Mouse (Mus musculus) embryonic facial prominence, embryonic 13.5 days (tissue): ENCODE results near the gene Alg1. TPM values are rescaled to one million over a fixed set of nuclear protein-coding genes. Genes with fewer than 3 reads are reported as not detected.
A peak's percentile ranks its signal among the peaks of the same experiment; 100 is the strongest.
"Not testable (repeated sequence)": the region's sequence is repeated elsewhere in the genome, so short reads cannot be mapped to it uniquely, and the experiment has no call there.

ENCODE experiments used
- ATAC-seq: fragments of 200-750 bp; cut with Nextera tagmentation; 2 replicates; pipeline ENCODE4 v1.8.0; 2017; ENCODE audit warnings: low read depth; ENCODE audit not compliant: insufficient number of reproducible peaks, insufficient read depth, low FRiP score, low TSS enrichment
- H3K27ac ChIP-seq: fragments of 300-500 bp; sonication (generic); 2 replicates; pipeline ENCODE4 v1.5.1; 2015; ENCODE audit warnings: moderate library complexity, mild to moderate bottlenecking, inconsistent platforms
- H3K27me3 ChIP-seq: fragments of 300-500 bp; sonication (generic); 2 replicates; pipeline ENCODE4 v1.6.1; 2015; ENCODE audit warnings: mild to moderate bottlenecking, inconsistent platforms
- H3K36me3 ChIP-seq: fragments of 300-500 bp; sonication (generic); 2 replicates; pipeline ENCODE4 v1.6.1; 2015; ENCODE audit warnings: mild to moderate bottlenecking, inconsistent platforms
- H3K4me1 ChIP-seq: fragments of 300-500 bp; sonication (generic); 2 replicates; pipeline ENCODE4 v1.6.1; 2015; ENCODE audit warnings: inconsistent platforms
- H3K4me2 ChIP-seq: fragments of 300-500 bp; sonication (generic); 2 replicates; pipeline ENCODE4 v1.6.1; 2015; ENCODE audit warnings: moderate library complexity, mild to moderate bottlenecking, inconsistent platforms
- H3K4me3 ChIP-seq: fragments of 300-500 bp; sonication (generic); 2 replicates; pipeline ENCODE4 v1.5.1; 2015; ENCODE audit warnings: mild to moderate bottlenecking, inconsistent platforms
- H3K9ac ChIP-seq: fragments of 300-500 bp; sonication (generic); 2 replicates; pipeline ENCODE4 v1.6.1; 2015; ENCODE audit warnings: mild to moderate bottlenecking, inconsistent platforms
- H3K9me3 ChIP-seq: fragments of 300-500 bp; sonication (generic); 2 replicates; pipeline ENCODE4 v1.6.1; 2016; ENCODE audit warnings: inconsistent platforms
- whole genome bisulfite sequencing: fragments of 180-500 bp; shearing (Covaris S2); methylation state at CpG from one replicate; pipeline ENCODE4 v1.1.7; 2015; ENCODE audit warnings: mixed read lengths; 5-methylcytosine and 5-hydroxymethylcytosine counted together
- polyA plus RNA-seq: library from polyadenylated mRNA; unstranded; fragments of >200 nt; fragmentation: Nextera tagmentation; extraction: Ambion mirVana; gene quantifications from 2 replicates; pipeline ENCODE4 v1.2.1, GENCODE M21; 2015

Gene Alg1
- polyA plus RNA-seq, 1 experiment from 2014 or later, result 38.1 TPM

DNA sequence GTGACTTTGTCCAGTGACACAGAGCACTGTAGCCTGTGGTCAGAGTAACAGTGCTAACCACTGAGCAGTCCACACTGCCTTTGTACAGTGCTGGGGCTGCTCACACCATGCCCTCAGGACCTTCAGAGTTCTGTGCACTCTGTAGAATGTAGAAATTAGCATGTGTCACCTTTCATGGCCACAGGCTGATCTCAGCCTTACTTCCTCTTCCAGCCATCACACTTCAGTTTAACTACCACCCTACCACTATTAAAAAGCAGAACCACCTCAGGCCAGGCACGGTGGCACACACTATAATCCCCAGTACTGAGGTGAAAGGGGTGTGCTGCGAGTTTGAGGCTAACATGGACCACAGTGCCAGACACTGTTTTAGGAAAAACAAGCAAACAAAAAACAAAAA is 23.1 kb upstream of the Alg1 start:
- 80% methylated on average over 2 of the region's 2 CpGs for WGBS
- Histone ChIP-seq H3K4me3 (no peak overlapping the region), H3K9ac (no peak overlapping the region), H3K27me3 (peaks cover 8% of the 10 kb centered on the region; the same call in 1 of the 2 replicates), H3K36me3 (no peaks in the 10 kb centered on the region), H3K4me1 (no peaks in the 10 kb centered on the region), H3K9me3 (no peaks in the 10 kb centered on the region), H3K27ac (no peak overlapping the region), H3K4me2 (no peak overlapping the region)
- no peak for ATAC-seq

DNA sequence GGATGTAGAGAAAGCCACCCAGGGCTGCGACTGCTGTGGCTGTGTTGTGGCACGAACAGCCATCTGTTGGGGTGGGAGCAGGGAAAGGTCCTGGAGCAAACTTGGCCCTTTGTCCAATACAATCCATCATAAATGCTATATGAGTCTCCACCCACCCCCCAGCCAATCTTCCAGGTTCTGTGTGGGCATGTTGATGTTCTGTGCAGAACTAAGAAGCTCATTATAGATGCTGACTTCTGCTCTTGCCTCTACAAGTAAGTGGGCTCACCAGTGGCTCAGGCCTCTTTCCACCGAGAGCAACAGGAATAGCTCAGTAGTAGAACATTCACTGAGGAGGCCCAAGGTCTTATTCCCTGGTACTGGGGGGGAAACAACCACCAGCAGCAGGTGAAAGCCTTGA is 21.3 kb upstream of the Alg1 start:
- 85% methylated on average over 3 of the region's 3 CpGs for WGBS
- Histone ChIP-seq H3K4me1 (no peaks in the 10 kb centered on the region), H3K4me3 (no peak overlapping the region), H3K9me3 (no peaks in the 10 kb centered on the region), H3K36me3 (no peaks in the 10 kb centered on the region), H3K27me3 (peaks cover 1% of the 10 kb centered on the region; the same call in 1 of the 2 replicates), H3K9ac (no peak overlapping the region), H3K4me2 (no peak overlapping the region), H3K27ac (no peak overlapping the region)
- ATAC-seq, result no peak

- no peaks in the 10 kb centered on the region for H3K36me3 ChIP-seq
Observed at GRCm38 (mm10) chr16:5214126-5214525, 19.3 kb upstream of the Alg1 start.

GRCm38 (mm10) chr16:5216686-5217085 is 16.7 kb upstream of the Alg1 start:
- WGBS, result 60% methylated on average over 6 of the region's 6 CpGs
- no peaks in the 10 kb centered on the region for H3K4me1 ChIP-seq
- no peaks in the 10 kb centered on the region for H3K9me3 ChIP-seq
- peaks cover 10% of the 10 kb centered on the region; the same call in 1 of the 2 replicates for H3K27me3 ChIP-seq
- H3K36me3 ChIP-seq, result no peaks in the 10 kb centered on the region
- no peak overlapping the region for H3K4me2 ChIP-seq
- no peak overlapping the region for H3K4me3 ChIP-seq
- ATAC-seq, result no peak
- H3K27ac ChIP-seq, result no peak overlapping the region
- no peak overlapping the region for H3K9ac ChIP-seq

More at GRCm38 (mm10) chr16:5214126-5214525, 19.3 kb upstream of the Alg1 start:
- WGBS, result 77% methylated on average over 2 of the region's 2 CpGs
- Histone ChIP-seq H3K4me1 (no peaks in the 10 kb centered on the region), H3K4me3 (no peak overlapping the region), H3K27ac (no peak overlapping the region), H3K27me3 (peaks cover 7% of the 10 kb centered on the region; the same call in 1 of the 2 replicates), H3K4me2 (no peak overlapping the region), H3K9me3 (no peaks in the 10 kb centered on the region), H3K9ac (no peak overlapping the region)
- no peak for ATAC-seq

DNA sequence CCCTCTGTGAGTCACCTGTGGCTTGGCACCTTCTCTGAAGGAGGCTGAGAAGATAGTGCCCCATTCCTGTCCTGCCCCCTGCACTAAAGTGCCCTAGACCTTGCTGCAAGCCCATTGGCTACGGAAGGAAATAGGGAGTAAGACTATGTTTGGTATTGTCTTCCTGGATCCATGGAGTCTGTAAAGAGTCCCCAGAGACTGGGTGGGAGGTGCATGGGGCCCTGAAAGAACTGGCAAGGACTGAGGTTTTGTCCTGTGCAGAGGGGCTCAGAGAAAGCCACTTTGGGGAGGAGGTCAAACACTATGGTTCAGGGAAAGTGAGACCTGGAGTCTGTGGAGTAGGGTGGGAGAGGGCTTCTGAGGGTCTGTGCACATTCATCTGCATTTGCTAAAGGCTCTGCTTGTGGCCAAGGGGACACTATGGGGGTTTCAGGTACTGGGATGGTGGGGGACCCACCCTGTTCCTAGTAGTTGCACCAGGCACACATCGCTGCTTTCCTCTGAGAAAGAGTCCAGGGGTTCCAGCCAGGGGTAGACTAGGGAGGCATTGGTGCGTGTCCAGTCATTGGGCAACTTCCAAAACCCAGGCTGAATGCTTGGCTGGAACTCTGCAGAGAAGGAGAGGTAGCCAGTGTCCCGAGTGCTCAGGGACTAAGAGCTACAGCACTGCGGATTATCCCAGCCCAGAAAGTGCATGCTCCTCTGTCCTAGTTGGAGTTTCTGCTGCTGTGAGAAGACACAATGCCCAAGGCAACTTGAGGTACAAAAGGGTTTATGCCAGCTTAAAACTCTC is 15.9 kb upstream of the Alg1 start:
- no peaks in the 10 kb centered on the region for H3K36me3 ChIP-seq
- peaks cover 10% of the 10 kb centered on the region; the same call in 1 of the 2 replicates for H3K27me3 ChIP-seq
- H3K4me3 ChIP-seq, result no peak overlapping the region
- 70% methylated on average over 5 of the region's 5 CpGs for WGBS
- no peak overlapping the region for H3K9ac ChIP-seq
- no peak overlapping the region for H3K27ac ChIP-seq
- H3K4me1 ChIP-seq, result no peaks in the 10 kb centered on the region
- H3K4me2 ChIP-seq, result no peak overlapping the region
- H3K9me3 ChIP-seq, result no peaks in the 10 kb centered on the region
- no peak for ATAC-seq

DNA sequence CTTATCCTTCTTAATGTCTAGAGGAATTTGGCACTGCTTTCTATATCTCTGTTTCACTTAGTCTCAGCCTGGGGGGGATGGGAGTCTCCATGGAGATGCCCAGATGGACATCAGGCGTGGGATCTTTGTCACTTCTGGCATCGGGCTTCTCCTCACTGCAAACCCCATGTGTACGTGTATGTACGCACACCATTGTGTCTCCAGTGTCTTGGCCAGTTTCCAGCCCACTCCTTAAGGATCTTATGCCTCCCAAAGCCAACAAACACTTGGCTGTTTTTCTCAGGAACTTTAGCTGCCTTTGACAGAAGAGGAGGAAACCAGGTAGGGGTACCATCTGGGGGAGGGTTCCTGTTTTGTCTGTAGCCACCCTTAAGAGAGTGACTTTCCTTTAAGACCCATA is 12.0 kb upstream of the Alg1 start:
- H3K27me3 ChIP-seq, result peaks cover 13% of the 10 kb centered on the region; the same call in 1 of the 2 replicates
- H3K36me3 ChIP-seq, result no peaks in the 10 kb centered on the region
- no peaks in the 10 kb centered on the region for H3K4me1 ChIP-seq
- no peak overlapping the region for H3K9ac ChIP-seq
- ATAC-seq, result no peak
- no peak overlapping the region for H3K4me3 ChIP-seq
- H3K27ac ChIP-seq, result no peak overlapping the region
- H3K9me3 ChIP-seq, result no peaks in the 10 kb centered on the region
- no peak overlapping the region for H3K4me2 ChIP-seq
- 71% methylated on average over 4 of the region's 4 CpGs for WGBS

DNA sequence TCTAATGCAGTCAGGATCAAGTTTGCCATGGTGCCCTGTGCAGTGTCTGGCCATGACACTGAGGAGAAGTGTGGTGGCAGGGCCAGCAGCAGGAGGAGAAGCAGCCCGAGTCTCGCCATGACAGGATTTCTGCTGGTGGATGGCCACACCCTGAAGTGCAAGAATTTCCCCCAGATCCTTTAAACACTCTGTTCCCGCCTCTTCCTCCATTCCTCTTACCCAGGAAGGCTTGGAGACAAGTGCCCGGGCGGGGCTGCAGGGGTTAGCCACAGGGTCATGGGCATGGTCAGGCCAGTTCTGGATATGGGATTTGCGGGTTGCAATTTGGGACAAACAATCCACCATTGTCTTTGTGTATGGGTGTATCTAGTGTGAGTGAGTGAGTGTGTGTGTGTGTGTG is 11.3 kb upstream of the Alg1 start, which contains the start of gene AU021092:
TSS of gene AU021092 (minus strand) at position 160 of the 400 bp plus-strand sequence.
- no peak for ATAC-seq
- Histone ChIP-seq H3K36me3 (no peaks in the 10 kb centered on the region), H3K4me2 (no peak within 1 kb of the TSS), H3K9me3 (no peaks in the 10 kb centered on the region), H3K4me1 (no peaks in the 10 kb centered on the region), H3K27ac (no peak within 1 kb of the TSS), H3K9ac (no peak within 1 kb of the TSS), H3K4me3 (no peak within 1 kb of the TSS), H3K27me3 (peaks cover 12% of the 10 kb centered on the region; the same call in 1 of the 2 replicates)
- 66% methylated on average over 6 of the region's 6 CpGs for WGBS

GRCm38 (mm10) chr16:5226534-5226933 is 6.9 kb upstream of the Alg1 start:
- not testable (repeated sequence) for H3K9ac ChIP-seq, H3K4me1 ChIP-seq
- 4% methylated on average over 1 of the region's 1 CpGs for WGBS

DNA sequence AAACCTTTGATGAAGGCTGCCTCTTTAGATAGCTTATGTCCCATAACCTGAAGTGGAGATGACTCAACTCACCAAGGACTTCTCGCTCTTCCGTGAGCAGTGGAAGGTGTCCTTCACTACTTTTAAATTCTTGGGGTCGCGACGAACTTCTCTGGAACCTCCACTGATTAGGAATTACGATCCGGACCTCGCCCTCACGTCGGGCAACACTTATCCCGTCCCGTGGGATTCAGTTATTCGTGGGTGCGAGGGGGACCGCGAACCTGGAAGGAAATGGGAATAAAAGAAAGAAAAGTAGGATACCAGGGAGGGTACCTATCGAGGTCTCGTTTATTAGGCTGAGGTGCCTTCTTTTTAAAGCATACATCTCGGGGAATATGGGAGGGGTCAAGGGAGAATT is 5.9 kb upstream of the Alg1 start:
- not testable (repeated sequence) for H3K4me2 ChIP-seq, H3K4me1 ChIP-seq, H3K9ac ChIP-seq, H3K36me3 ChIP-seq, H3K27ac ChIP-seq, H3K27me3 ChIP-seq, H3K4me3 ChIP-seq, H3K9me3 ChIP-seq, ATAC-seq
- WGBS, result 84% methylated on average over 19 of the region's 19 CpGs

More at GRCm38 (mm10) chr16:5226534-5226933, 6.9 kb upstream of the Alg1 start:
- H3K4me2 ChIP-seq, H3K9me3 ChIP-seq, H3K27me3 ChIP-seq, ATAC-seq, H3K27ac ChIP-seq, H3K4me3 ChIP-seq, H3K36me3 ChIP-seq: not testable (repeated sequence)

GRCm38 (mm10) chr16:5228103-5228502 is 5.3 kb upstream of the Alg1 start:
- H3K9ac ChIP-seq, H3K27ac ChIP-seq, H3K4me3 ChIP-seq, H3K4me2 ChIP-seq, H3K27me3 ChIP-seq, H3K4me1 ChIP-seq, H3K36me3 ChIP-seq, ATAC-seq, H3K9me3 ChIP-seq: not testable (repeated sequence)
- 75% methylated on average over 3 of the region's 3 CpGs for WGBS

DNA sequence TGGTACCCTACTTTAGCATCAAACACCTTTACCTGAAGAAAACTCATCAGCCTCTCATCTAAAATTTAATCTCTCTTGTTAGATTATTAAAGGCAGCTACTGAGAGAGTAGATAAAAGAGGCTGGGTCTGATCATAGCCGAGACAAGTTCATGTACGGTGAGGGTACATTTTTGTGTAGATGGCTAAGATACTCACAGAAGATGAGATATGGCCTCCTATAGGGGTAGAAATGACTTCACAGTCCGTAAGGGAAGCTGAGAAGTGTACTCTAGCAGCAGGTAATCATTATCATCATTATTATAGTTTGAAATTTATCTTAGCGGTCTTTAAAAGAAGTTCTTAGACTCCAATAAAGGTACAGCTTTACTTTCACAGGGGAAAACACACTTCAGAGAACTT is 439 bp upstream of the Alg1 start:
- no peak overlapping the region for H3K27ac ChIP-seq
- peaks cover 12% of the 10 kb centered on the region for H3K4me1 ChIP-seq
- WGBS, result 74% methylated on average over 4 of the region's 4 CpGs
- H3K4me2 ChIP-seq, result peak overlapping the region; percentile 19
- peak overlapping the region; percentile 88 for H3K4me3 ChIP-seq
- no peaks in the 10 kb centered on the region; the same call in 1 of the 2 replicates for H3K9me3 ChIP-seq
- H3K27me3 ChIP-seq, result no peaks in the 10 kb centered on the region
- ATAC-seq, result no peak
- H3K9ac ChIP-seq, result no peak overlapping the region
- H3K36me3 ChIP-seq, result peaks cover 6% of the 10 kb centered on the region; the same call in 1 of the 2 replicates

DNA sequence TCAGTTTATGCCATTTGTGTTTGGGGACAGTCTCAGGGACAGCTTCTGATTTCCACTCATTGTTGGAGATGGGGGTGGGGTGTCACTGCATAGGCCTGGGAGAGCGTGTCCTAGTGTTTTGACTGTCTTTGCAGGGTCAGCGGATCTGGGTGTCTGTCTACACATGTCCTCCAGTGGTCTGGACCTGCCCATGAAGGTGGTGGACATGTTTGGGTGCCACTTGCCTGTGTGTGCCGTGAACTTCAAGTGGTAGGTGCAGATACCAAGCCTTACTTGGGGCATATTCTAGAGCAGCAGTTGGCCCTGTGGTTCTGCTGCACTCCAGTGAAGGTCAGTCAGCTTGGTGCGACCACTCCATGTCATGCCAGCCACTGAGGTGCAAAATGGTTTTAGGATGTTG is 8.9 kb downstream of the Alg1 start:
- H3K4me3 ChIP-seq, result no peak overlapping the region
- no peaks in the 10 kb centered on the region for H3K4me1 ChIP-seq
- 87% methylated on average over 4 of the region's 4 CpGs for WGBS
- no peak overlapping the region for H3K9ac ChIP-seq
- H3K36me3 ChIP-seq, result peaks cover 81% of the 10 kb centered on the region
- H3K27ac ChIP-seq, result no peak overlapping the region
- no peak for ATAC-seq
- H3K27me3 ChIP-seq, result no peaks in the 10 kb centered on the region
- H3K9me3 ChIP-seq, result no peaks in the 10 kb centered on the region
- no peak overlapping the region for H3K4me2 ChIP-seq
